In genomic region chr15:91016366-91016765, GRCm38 (mm10) we compare ENCODE assay signal across 20 mouse cellular contexts. TPM values are rescaled to one million over a fixed set of nuclear protein-coding genes. Genes with fewer than 3 reads are reported as not detected.
DNase-seq lines count a peak whose midpoint lies in the region; ATAC-seq lines count a peak whose summit lies in the region.
"Had no signal": no experiment of that assay in that cellular context is flagged by ENCODE, and none has a peak within 500 bp of the region (broad histone marks: within the 10 kb centered on the region; RNA-seq: fewer than 3 reads in every experiment).

No protein-coding gene starts in this region.

- no peaks in the 10 kb centered on the region for H3K27me3 ChIP-seq in forebrain, embryonic 12.5 days
- H3K27me3 ChIP-seq in forebrain, embryonic 16.5 days (replicated peaks; ENCODE audit: control insufficient read depth, insufficient read depth, low read length), result no peaks in the 10 kb centered on the region
- H3K27me3 ChIP-seq in hindbrain, embryonic 16.5 days (replicated peaks; ENCODE audit: control insufficient read depth, insufficient read depth, low read length), result no peaks in the 10 kb centered on the region
- H3K27me3 ChIP-seq in midbrain, embryonic 16.5 days (ENCODE audit: control insufficient read depth, insufficient read depth, low read depth, low read length), result no peaks in the 10 kb centered on the region
- H3K27me3 ChIP-seq: kidney, embryonic 15.5 days; neural tube, embryonic 12.5 days had no signal

- 0 out of 2 replicates have a peak, but pooled peaks cover 8% of the 10 kb centered on the region for H3K36me3 ChIP-seq in forebrain, embryonic 12.5 days (replicated peaks)
- H3K36me3 ChIP-seq in forebrain, embryonic 16.5 days (ENCODE audit: control insufficient read depth, insufficient read depth), result no peaks in the 10 kb centered on the region
- no peaks in the 10 kb centered on the region for H3K36me3 ChIP-seq in hindbrain, embryonic 16.5 days (ENCODE audit: control insufficient read depth, insufficient read depth, low read length)
- no peaks in the 10 kb centered on the region for H3K36me3 ChIP-seq in midbrain, embryonic 16.5 days (ENCODE audit: control insufficient read depth, insufficient read depth, low read length)
- H3K36me3 ChIP-seq: kidney, embryonic 15.5 days; limb, embryonic 10.5 days; neural tube, embryonic 12.5 days had no signal

- no peaks in the 10 kb centered on the region for H3K9me3 ChIP-seq in forebrain, embryonic 12.5 days
- H3K9me3 ChIP-seq in forebrain, embryonic 16.5 days (ENCODE audit: control insufficient read depth, low read length), result no peaks in the 10 kb centered on the region
- no peaks in the 10 kb centered on the region for H3K9me3 ChIP-seq in hindbrain, embryonic 16.5 days (ENCODE audit: control insufficient read depth, low read length)
- no peaks in the 10 kb centered on the region for H3K9me3 ChIP-seq in midbrain, embryonic 16.5 days (replicated peaks; ENCODE audit: control insufficient read depth, low read length, poor library complexity, severe bottlenecking)
- H3K9me3 ChIP-seq: kidney, embryonic 15.5 days; limb, embryonic 10.5 days; neural tube, embryonic 12.5 days had no signal

- peaks cover 81% of the 10 kb centered on the region for H3K4me1 ChIP-seq in forebrain, embryonic 12.5 days
- H3K4me1 ChIP-seq in forebrain, embryonic 16.5 days (replicated peaks; ENCODE audit: control insufficient read depth, insufficient read depth, low read length), result peaks cover 40% of the 10 kb centered on the region
- H3K4me1 ChIP-seq in hindbrain, embryonic 16.5 days (ENCODE audit: control insufficient read depth, insufficient read depth, low read depth, low read length), result peaks cover 19% of the 10 kb centered on the region
- H3K4me1 ChIP-seq in midbrain, embryonic 16.5 days (ENCODE audit: control insufficient read depth, insufficient read depth, low read length), result peaks cover 51% of the 10 kb centered on the region

- no peak for DNase-seq in right cerebral cortex, adult 18-20 months
- DNase-seq in ovary, postnatal 36 days (ENCODE audit: low spot score), result no peak
- DNase-seq in adrenal gland, postnatal 4 days (ENCODE audit: low spot score in 2 of 2), result no peak
- DNase-seq: cerebellum, adult 11 months; cerebellum, postnatal 14 days; gastrocnemius, postnatal 25 days; lung, embryonic 14.5 days; lung, postnatal 4 days; thymus, adult 18-20 months had no signal

- no peak for ATAC-seq in forebrain, embryonic 12.5 days (ENCODE audit: low FRiP score)
- ATAC-seq in forebrain, embryonic 16.5 days, result no peak
- no peak for ATAC-seq in hindbrain, embryonic 16.5 days
- no peak for ATAC-seq in midbrain, embryonic 16.5 days
- ATAC-seq: intestine, embryonic 16.5 days had no signal

- 30% methylated on average over 12 of the region's 12 CpGs for WGBS in forebrain, embryonic 12.5 days
- 14% methylated on average over 12 of the region's 12 CpGs for WGBS in forebrain, embryonic 16.5 days
- WGBS in hindbrain, embryonic 16.5 days, result 42% methylated on average over 12 of the region's 12 CpGs
- 26% methylated on average over 12 of the region's 12 CpGs for WGBS in midbrain, embryonic 16.5 days

- H3K27ac ChIP-seq in forebrain, embryonic 12.5 days, result peak overlapping the region; percentile 68; the same call in 1 of the 2 replicates
- H3K27ac ChIP-seq in forebrain, embryonic 16.5 days (ENCODE audit: low read length), result peak overlapping the region; percentile 57
- no peak overlapping the region for H3K27ac ChIP-seq in hindbrain, embryonic 16.5 days (ENCODE audit: low read depth, low read length)
- H3K27ac ChIP-seq in midbrain, embryonic 16.5 days (ENCODE audit: low read length), result no peak overlapping the region
- H3K27ac ChIP-seq: kidney, embryonic 15.5 days; left cerebral cortex, adult 2 months; limb, embryonic 10.5 days had no signal

- no peak overlapping the region for H3K4me3 ChIP-seq in forebrain, embryonic 12.5 days (replicated peaks)
- 0 out of 2 replicates have a peak overlapping the region, but pooled peaks have one; percentile 11 for H3K4me3 ChIP-seq in forebrain, embryonic 16.5 days (replicated peaks; ENCODE audit: low read length)
- H3K4me3 ChIP-seq in hindbrain, embryonic 16.5 days (ENCODE audit: low read length), result no peak overlapping the region
- no peak overlapping the region for H3K4me3 ChIP-seq in midbrain, embryonic 16.5 days (ENCODE audit: low read depth, low read length)
- H3K4me3 ChIP-seq: kidney, embryonic 15.5 days; left cerebral cortex, adult 2 months; limb, embryonic 10.5 days had no signal

- peak overlapping the region; percentile 48 for H3K4me2 ChIP-seq in forebrain, embryonic 12.5 days
- peak overlapping the region; percentile 42 for H3K4me2 ChIP-seq in forebrain, embryonic 16.5 days (ENCODE audit: low read length)
- peak overlapping the region; percentile 34 for H3K4me2 ChIP-seq in hindbrain, embryonic 16.5 days (ENCODE audit: low read length)
- 0 out of 2 replicates have a peak overlapping the region, but pooled peaks have one; percentile 2 for H3K4me2 ChIP-seq in midbrain, embryonic 16.5 days (ENCODE audit: low read length)
- H3K4me2 ChIP-seq: heart, embryonic 11.5 days; liver, embryonic 11.5 days; lung, embryonic 14.5 days had no signal

- no peak overlapping the region for H3K9ac ChIP-seq in forebrain, embryonic 12.5 days
- H3K9ac ChIP-seq in forebrain, embryonic 16.5 days (replicated peaks; ENCODE audit: low read depth, low read length), result no peak overlapping the region
- no peak overlapping the region for H3K9ac ChIP-seq in hindbrain, embryonic 16.5 days (ENCODE audit: low read depth, low read length)
- no peak overlapping the region for H3K9ac ChIP-seq in midbrain, embryonic 16.5 days (ENCODE audit: low read depth, low read length)
- H3K9ac ChIP-seq: kidney, embryonic 15.5 days; lung, embryonic 14.5 days had no signal

RNA-seq across cellular contexts. Expression of gene Kif21a, which starts 33.4 kb away (rescaled TPM):
- 49.5 and 49.6 TPM in 2 replicates for polyA plus RNA-seq in forebrain, embryonic 12.5 days (2016; fragmentation: Nextera tagmentation; extraction: Ambion mirVana)
- 49.0 and 53.7 TPM in 2 replicates for polyA plus RNA-seq in forebrain, embryonic 16.5 days (2015; fragmentation: Nextera tagmentation; extraction: Ambion mirVana)
- polyA plus RNA-seq in hindbrain, embryonic 16.5 days (2015; fragmentation: Nextera tagmentation; extraction: Ambion mirVana), result 37.9 and 40.4 TPM in 2 replicates
- 44.7 and 54.7 TPM in 2 replicates for polyA plus RNA-seq in midbrain, embryonic 16.5 days (2015; fragmentation: Nextera tagmentation; extraction: Ambion mirVana)
- 10 to 100 TPM; 17.1 to 19.9 TPM for total RNA-seq in adrenal gland, postnatal 4 days (2021)

Comparison
In these comparisons a context has a peak if more than half of its experiments do, and no peak if none do; other contexts are left out.
1. H3K27ac ChIP-seq: peak in forebrain, embryonic 12.5 days (single experiment) and forebrain, embryonic 16.5 days (single experiment); none in hindbrain, embryonic 16.5 days (single experiment) and midbrain, embryonic 16.5 days (single experiment).
2. Peak in every context shown above with its lines, with median percentiles within 50 percentile points of each other: H3K4me2 ChIP-seq.